Mouse (Mus musculus) left cerebral cortex, adult 2 months (tissue): ENCODE measurements around the gene Cfap58. TPM values are rescaled to one million over a fixed set of nuclear protein-coding genes. Genes with fewer than 3 reads are reported as not detected.
A peak's percentile ranks its signal among the peaks of the same experiment; 100 is the strongest.

Experiments
- DNase-seq, 2 experiments: peaks; one replicate each; pipeline ENCODE4 v3.0.0; 2021 to 2022; ENCODE audit warnings: low spot score in 2 of 2, mixed read lengths in 1 of 2; ENCODE audit errors: extremely low spot score in 1 of 2
- H3K27ac ChIP-seq: fragments of 200-600 bp; 2 replicates; pipeline ENCODE4 v1.8.1; 2022
- H3K4me3 ChIP-seq: fragments of 200-600 bp; 2 replicates; pipeline ENCODE4 v1.8.1; 2022
- CTCF ChIP-seq: fragments of 200-600 bp; IDR thresholded peaks from 2 replicates; pipeline ENCODE4 v1.8.1; 2022; ENCODE audit warnings: antibody characterized with exemption, mild to moderate bottlenecking, moderate library complexity
- intact Hi-C: fragments of 180-260 bp; cut with DNase I; formaldehyde crosslinking; loops from one replicate; pipeline ENCODE4 v1.15.1; 2025
- total RNA-seq, 2 experiments: library from RNA; stranded (reverse); gene quantifications; 2 replicates each; pipeline ENCODE4 v1.2.3; 2021

Gene Cfap58
- total RNA-seq, 2 experiments from 2014 or later, result 0.27 to 0.30 TPM

DNA sequence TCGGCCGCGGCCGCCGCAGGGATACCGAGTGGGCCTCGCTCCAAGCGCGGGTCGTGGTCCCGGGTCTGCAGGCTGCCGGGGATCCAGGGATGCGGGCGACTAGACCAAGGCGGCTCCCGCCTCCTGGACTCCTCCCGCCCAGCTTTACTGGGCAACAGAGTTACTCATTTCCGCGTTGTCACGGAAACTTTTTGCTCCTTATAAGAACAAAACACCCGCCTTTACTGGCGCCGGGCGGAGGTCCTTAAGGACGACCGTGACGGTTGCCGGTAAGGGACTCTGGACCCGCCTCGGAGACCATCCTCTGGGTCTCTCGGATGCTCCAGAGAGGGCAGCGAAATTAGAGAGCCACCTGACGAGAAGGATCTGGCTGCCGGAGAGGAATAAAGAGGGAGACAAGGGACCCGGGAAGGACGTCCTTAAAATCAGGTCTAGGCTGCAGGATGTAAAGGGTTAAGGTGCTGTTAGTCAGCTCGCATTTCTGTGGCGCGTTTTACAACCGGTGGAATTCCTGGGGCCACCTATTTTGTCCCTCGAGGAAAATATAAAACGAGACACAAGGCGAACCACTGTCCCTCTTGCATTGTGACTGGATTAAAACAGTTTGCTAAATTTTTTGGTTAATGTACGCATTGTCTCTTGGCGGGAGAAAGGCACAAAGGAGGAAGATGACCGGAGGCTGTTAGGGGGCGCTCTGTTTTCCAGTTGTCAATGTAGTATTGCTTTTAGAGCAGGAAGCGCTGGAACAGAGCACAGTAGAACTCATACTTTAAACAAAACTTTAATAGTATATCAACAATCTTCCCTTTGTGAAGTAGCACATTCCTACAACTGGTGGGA, 18.1 kb upstream of the Cfap58 start, which contains the start of the genes Cfap43 and Itprip:
Gene Cfap43, minus strand, starts transcription at position 162 of the 840 bp plus-strand sequence.
Gene Itprip, minus strand, starts transcription at position 174 of the 840 bp plus-strand sequence.
- peak; percentile 51 to 55 for DNase-seq
- intact Hi-C loops, result no loop called here
- peak; percentile 46 for TF ChIP-seq CTCF
- peak within 1 kb of the TSS; percentile 69 for H3K27ac ChIP-seq
- H3K4me3 ChIP-seq, result peak within 1 kb of the TSS; percentile 63

GRCm38 (mm10) chr19:47919966-47920375, 17.5 kb upstream of the Cfap58 start:
- Histone ChIP-seq H3K27ac (no peak overlapping the region; the same call in 1 of the 2 replicates), H3K4me3 (peak overlapping the region; percentile 63)
- intact Hi-C loops, result no loop called here
- TF ChIP-seq CTCF, result no peak
- no peak for DNase-seq

GRCm38 (mm10) chr19:47925819-47926218, 11.7 kb upstream of the Cfap58 start:
- intact Hi-C loops, result no loop called here
- DNase-seq, result no peak
- Histone ChIP-seq H3K4me3 (no peak overlapping the region), H3K27ac (no peak overlapping the region)
- no peak for TF ChIP-seq CTCF

DNA sequence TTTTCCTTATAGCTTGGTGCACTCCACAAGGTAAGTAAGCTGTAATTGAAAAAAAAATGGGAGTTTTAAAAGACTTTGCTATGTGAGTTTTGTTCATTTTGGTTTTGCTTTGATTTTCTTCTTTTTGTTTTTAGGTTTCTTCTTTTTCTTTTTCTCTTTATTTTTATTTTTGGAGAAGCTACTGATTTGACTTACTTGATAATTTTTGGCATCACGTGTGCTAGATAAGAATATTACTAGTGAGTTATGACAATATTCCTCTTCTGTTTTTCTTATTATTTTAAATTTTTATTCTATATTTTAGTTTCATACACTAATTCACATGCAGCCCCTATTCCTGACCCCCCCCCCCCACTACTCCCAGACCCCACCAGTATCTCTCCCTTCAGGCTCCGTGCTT, 10.4 kb upstream of the Cfap58 start:
- H3K27ac ChIP-seq, result no peak overlapping the region
- DNase-seq, result no peak
- intact Hi-C loops, result no loop called here
- H3K4me3 ChIP-seq, result no peak overlapping the region
- no peak for TF ChIP-seq CTCF

- intact Hi-C loops, result no loop called here
- DNase-seq, result no peak
- no peak for TF ChIP-seq CTCF
- H3K27ac ChIP-seq, result no peak overlapping the region
- no peak overlapping the region for H3K4me3 ChIP-seq
Measured at GRCm38 (mm10) chr19:47929043-47929442, 8.4 kb upstream of the Cfap58 start.

- intact Hi-C loops, result loop anchor here (1.0 to 10.0 kb wide), 3 partner anchors 50 to 427 kb away; no protein-coding TSS in a partner anchor
- no peak overlapping the region for H3K4me3 ChIP-seq
- peak; percentile 79 for TF ChIP-seq CTCF
- no peak overlapping the region for H3K27ac ChIP-seq
- no peak for DNase-seq
Measured at GRCm38 (mm10) chr19:47931982-47932638, 5.4 kb upstream of the Cfap58 start.

DNA sequence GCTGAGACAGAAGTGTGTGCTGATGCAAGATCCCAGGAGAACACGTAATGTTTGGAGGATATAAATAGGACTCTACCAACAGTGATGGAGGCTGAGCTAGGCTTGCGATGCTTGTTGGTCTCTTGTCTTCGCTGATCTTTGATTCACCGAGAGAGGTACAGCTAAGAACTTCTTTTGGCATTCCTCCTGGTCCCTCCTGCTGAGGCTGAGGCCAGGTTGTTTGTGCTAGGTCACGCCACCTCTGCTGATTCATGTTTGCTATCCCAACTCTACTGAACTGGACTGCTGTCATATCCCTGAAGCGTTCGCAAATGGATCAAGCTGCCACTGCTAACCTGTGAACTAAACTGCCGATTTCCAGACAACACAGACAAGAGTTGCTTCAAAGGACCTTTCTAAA, 3.3 kb upstream of the Cfap58 start:
- Histone ChIP-seq H3K27ac (no peak overlapping the region), H3K4me3 (no peak overlapping the region)
- TF ChIP-seq CTCF, result no peak
- intact Hi-C loops, result loop anchor here (5.0 to 10.0 kb wide), 2 partner anchors 277 to 429 kb away; no protein-coding TSS in a partner anchor
- no peak for DNase-seq

- no peak overlapping the region for H3K4me3 ChIP-seq
- TF ChIP-seq CTCF, result no peak
- intact Hi-C loops, result loop anchor here (5.0 to 10.0 kb wide), 2 partner anchors 277 to 430 kb away; no protein-coding TSS in a partner anchor
- no peak overlapping the region for H3K27ac ChIP-seq
- no peak for DNase-seq
Measured at GRCm38 (mm10) chr19:47934636-47935238, 2.7 kb upstream of the Cfap58 start.

DNA sequence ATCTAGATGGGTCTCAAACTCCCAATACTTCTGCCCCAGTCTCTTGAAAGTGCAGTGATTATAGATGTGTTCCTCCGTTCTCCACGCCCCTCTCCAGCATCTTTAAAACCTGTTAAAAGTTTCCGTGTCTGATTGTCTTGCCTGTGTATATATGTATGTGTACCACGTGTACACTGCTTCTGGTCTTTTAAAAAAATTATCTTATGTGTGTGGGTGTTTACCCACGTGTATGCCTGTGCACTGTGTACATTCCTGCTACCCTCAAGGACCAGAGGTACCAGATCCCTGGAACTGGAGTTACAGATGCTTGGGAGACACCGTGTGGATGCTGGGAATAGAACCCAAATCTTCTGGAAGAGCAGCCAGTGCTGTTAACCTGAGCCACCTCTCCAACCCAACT, 1.9 kb upstream of the Cfap58 start:
- TF ChIP-seq CTCF, result no peak
- no peak for DNase-seq
- intact Hi-C loops, result loop anchor here (10.0 kb wide), 1 partner anchor 431 kb away; no protein-coding TSS in a partner anchor
- Histone ChIP-seq H3K27ac (no peak overlapping the region), H3K4me3 (no peak overlapping the region)

- no peak for TF ChIP-seq CTCF
- intact Hi-C loops, result loop anchor here (10.0 kb wide), 1 partner anchor 432 kb away; no protein-coding TSS in a partner anchor
- no peak overlapping the region for H3K27ac ChIP-seq
- no peak for DNase-seq
- H3K4me3 ChIP-seq, result no peak overlapping the region
Measured at GRCm38 (mm10) chr19:47936490-47936889, 985 bp upstream of the Cfap58 start.

DNA sequence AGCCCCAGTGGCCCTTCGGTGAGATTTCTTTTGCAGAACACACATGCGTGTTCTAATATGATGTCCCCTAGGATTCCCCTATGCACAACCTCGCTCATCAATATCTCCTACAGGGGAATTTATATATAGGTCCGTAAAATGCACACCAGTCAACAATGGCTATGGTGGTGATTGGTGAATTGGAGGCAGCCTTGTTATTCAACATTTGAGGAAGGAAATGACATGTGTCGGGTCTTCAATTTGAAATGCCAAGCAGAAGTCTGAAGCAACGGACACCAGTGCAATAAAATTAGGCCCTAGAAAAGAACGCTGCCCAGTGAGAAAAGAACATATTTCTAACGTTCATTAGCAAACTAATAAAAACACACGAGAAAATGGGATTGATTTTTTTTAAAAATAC, 537 bp upstream of the Cfap58 start:
- Histone ChIP-seq H3K4me3 (peak overlapping the region; percentile 51; the same call in 1 of the 2 replicates), H3K27ac (no peak overlapping the region)
- no peak for TF ChIP-seq CTCF
- DNase-seq, result no peak
- intact Hi-C loops, result loop anchor here (10.0 kb wide), 1 partner anchor 432 kb away; no protein-coding TSS in a partner anchor
